Mouse (Mus musculus) urinary bladder, postnatal 14 days (tissue): ENCODE measurements around the gene Ankmy2.
A peak's percentile ranks its signal among the peaks of the same experiment; 100 is the strongest.
"Not testable (repeated sequence)": the region's sequence is repeated elsewhere in the genome, so short reads cannot be mapped to it uniquely, and the experiment has no call there.

Experiments used
- DNase-seq: peaks from one replicate; pipeline ENCODE4 v3.0.0; 2021; ENCODE audit warnings: low spot score

The Ankmy2 gene

DNA sequence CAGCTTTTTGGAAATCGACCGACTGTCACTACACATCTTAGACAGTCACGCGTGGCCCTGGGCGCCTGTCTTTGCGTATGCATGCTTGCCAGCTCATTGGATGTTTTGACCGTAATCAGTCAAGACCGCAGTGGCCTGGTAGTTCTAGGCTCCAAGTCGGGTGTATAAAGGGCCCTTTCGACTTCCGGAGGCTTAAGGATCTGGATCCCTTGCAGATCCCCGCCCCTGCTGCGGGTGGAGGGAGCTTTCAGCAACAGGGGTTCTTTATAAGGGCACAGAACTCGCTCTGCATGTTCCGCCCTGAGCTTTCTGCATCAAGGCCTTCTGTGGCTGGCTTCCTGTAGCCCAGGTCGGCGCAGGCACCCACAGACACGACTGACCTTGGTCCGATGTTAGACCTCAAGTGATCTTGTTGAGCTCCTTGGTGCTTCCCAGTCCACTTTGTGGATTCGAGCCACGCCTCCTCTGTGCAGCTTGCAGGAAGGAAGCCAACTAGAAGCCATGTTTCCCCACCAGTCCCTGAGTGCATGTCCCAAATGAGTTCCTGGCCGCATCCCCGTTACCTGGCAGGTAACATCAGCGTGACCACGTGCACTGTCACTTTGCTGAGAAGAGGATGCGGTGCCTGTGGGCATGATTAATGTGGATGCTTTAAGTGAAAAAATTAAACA is 859 bp downstream of the Ankmy2 start, which contains the start of gene Bzw2:
Gene Bzw2, minus strand, starts transcription at position 443 of the 671 bp plus-strand sequence.
- DNase-seq = peak; percentile 80

- no peak for DNase-seq
Measured at GRCm38 (mm10) chr12:36164126-36164791, 7.3 kb downstream of the Ankmy2 start.

- DNase-seq = no peak
Measured at GRCm38 (mm10) chr12:36165299-36165698, 8.4 kb downstream of the Ankmy2 start.

GRCm38 (mm10) chr12:36177227-36177626 is 20.3 kb downstream of the Ankmy2 start:
- no peak for DNase-seq

DNA sequence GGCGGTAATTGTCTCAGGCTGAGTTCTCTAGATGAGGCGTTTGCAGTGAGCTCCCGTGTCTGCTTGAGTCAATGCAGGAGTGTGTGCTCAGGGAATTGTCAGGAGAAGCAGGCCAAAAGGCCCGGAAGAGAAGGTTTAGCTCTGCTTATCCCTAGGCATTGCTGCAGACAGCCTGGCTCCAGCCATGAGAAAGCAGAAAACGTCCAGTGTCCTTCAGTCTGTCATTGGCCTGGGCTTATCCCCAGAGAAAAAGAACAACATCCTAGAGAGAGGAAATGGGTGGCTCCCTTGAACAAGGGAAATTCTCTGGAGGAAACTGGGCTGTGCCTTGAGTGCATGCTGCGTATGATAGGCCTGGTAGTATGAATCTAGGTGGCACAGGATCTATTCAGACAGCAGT is 25.7 kb downstream of the Ankmy2 start:
- DNase-seq = no peak

DNA sequence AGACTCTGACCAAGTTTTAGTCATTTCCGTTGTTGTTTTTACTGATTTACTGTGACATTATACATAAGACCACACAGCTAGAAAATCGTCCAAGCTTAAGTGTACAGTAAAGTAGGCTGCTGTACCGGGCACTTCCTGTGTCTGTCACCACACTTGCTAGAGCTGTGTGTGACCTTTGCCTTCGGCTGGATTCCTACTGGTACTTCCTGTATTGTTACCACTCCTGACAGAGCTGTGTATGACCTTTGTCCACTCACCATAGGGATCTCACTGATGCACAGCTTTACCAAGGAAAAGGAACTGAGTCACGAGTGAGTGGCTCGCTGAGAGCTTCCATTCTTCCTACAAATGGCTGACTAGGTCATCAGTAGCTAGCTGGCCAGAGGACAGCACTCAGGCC is 30.2 kb downstream of the Ankmy2 start:
- DNase-seq = no peak

GRCm38 (mm10) chr12:36189610-36190009 is 32.7 kb downstream of the Ankmy2 start:
- no peak for DNase-seq

DNA sequence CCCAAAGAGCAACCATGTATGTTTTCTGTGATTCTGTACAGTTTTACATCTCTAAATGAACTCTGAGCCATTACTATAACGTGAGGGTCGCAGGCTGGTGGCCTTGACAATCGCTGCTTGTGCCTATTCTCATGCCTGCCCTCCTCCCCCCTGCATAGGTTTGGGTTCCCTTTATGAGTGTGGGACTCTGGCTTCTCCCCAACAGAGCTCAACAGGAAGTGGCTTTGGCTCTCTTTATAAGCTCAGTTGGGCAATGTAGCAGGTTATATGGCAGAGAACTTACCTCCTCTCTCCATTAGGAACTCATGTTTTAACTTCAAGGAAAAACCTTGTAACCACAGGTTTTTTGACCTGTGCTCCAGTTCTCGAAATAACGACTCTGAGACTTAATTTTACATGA is 33.4 kb downstream of the Ankmy2 start:
- DNase-seq = no peak

DNA sequence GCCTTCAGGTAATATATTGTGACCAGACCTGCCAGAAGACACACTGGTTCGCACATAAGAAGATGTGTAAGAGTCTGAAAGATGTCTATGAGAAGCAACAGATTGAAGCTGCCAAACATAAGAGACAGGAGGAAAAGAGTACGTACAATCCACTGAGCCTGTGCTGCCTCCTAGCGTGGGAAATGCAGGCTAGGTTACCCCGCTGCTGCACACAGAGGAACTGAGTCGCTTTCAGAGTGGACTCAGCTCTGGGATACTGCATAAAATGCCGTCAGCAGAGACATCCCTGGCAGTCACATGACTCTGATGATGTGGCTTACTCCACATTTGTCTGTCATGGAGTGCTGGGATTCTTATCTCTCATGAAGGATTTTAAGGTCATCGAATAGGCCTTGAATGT is 38.1 kb downstream of the Ankmy2 start:
- no peak for DNase-seq

DNA sequence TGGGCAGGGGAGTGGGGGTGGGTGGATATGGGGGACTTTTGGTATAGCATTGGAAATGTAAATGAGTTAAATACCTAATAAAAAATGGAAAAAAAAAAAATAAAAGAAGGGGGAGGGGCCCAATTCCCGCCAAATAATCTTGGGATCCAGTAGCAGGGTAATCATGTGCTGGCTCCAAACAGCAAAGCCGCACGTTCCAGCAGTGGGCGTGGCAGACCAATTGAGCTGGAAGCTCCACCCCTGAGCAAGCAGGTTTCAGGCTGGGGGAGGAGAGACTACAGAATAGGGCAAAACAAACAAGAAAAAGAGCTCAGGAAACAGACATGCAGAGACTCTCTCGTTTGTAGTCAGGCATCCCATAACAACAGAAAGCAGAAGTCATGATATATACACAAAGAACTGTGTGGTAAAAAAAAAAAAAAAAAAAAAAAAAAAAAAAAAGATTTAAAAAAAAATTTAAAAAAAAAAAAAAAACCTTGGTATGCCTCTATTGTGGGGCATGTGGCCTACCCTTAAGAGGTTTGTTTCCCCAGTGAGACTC is 48.7 kb downstream of the Ankmy2 start:
- DNase-seq = not testable (repeated sequence)

GRCm38 (mm10) chr12:36207072-36207799 is 50.3 kb downstream of the Ankmy2 start:
- peak; percentile 33 for DNase-seq

DNA sequence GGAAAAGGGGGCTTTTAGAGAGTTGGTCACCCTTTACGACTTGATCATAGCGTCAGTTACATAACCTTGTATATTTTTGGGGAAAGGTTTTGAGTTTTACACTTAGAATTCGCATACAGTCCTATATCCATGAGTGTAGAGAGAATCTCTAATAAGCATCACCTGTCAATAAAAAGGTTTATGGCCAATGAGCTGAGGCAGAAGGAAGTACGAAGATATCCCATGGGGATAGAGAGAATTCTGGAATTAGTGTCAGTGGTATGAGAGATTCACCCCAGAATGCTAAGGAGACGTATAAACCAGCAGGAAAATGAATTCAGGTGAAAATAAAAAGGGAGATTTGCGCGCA is 50.9 kb downstream of the Ankmy2 start:
- no peak for DNase-seq

- DNase-seq = no peak
Measured at GRCm38 (mm10) chr12:36208456-36208855, 51.5 kb downstream of the Ankmy2 start.

DNA sequence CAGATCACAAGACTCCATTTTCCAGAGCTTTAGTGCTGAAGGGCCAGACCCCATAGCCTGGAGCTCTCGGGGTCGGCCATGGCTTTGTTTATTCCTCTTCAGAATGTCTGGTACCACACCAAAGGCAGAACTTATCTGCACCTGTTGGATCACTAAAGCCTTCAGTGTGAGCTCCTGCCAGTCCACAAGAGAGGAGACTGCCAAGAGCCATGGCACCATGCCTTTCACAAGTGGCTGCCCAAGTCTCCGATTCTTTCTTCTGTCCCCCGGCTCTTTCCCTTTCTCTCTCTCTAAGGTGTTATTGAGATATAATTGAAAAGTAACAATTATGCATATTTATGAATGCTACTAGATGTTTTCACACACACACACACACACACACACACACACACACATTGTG is 53.2 kb downstream of the Ankmy2 start:
- DNase-seq = no peak

DNA sequence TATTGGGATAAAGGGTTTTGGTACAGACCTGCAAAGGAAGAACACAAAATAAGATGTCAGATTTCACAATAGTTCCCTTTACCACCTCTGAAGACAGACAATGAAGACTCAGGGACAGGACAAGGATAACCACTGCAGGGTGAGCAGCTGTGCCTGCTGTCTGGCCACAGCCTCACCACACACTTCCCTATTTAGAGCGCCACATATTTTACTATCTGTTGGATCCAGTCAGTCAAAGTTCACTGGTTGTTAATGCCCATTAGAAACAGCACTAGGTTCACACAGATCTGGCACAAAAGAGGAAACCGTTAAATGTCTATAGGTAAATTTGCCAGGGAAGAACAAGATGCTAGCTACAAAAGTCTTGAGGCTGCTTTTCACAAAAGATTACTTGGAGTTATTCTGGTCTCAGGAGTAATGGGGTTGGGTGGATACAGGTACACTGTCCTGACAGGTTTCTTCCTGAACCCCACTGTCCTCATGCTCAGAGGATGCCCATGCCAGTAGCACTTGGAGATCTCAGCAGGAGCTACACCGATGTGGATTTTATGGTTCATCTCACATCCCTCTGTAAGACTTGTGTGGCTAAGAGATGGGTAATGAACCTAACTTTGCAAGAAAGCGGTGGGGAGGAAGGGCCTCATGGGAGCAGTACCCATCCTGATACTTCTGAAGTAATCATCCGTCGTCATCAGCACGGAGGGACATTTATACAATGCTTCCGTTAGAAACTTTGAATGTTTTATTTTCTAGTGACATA is 57.7 kb downstream of the Ankmy2 start:
- no peak for DNase-seq

DNA sequence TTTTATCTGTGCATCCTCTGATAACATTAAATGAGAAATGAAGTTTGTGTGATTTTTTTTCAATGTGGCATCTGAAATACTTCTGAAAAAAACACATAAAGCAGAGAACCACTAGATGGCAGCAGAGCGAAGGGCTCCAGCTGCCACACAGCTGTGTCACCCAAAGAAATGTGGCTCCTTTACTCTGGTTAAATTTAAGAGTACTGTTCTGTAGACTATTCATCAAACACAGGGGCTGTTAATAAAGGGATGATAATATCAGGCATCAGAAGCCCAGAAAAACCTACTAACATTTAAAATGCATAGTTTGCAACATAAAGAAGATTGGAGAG is 58.2 kb downstream of the Ankmy2 start:
- DNase-seq = peak; percentile 32

DNA sequence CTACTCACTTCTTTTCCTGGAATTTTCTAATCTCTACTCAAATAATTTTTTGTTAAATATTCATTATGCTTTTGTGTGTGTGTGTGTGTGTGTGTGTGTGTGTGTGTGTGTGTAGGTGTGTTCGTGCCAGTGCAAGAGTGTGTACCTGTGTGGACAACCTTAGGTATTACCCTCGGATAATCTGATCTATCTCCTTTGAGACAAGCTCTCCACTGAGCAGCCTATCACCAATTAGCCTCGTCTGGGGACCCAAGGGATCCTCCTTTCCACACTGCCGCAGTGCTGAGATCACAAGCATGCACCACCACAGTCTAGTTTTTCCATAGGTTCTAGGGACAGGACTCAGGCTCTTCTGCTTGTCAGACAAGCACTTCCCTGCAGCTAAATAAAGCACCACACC is 59.3 kb downstream of the Ankmy2 start:
- no peak for DNase-seq

- DNase-seq = no peak
Measured at GRCm38 (mm10) chr12:36216905-36217304, 60.0 kb downstream of the Ankmy2 start.

GRCm38 (mm10) chr12:36224392-36224791 is 67.5 kb downstream of the Ankmy2 start:
- no peak for DNase-seq

DNA sequence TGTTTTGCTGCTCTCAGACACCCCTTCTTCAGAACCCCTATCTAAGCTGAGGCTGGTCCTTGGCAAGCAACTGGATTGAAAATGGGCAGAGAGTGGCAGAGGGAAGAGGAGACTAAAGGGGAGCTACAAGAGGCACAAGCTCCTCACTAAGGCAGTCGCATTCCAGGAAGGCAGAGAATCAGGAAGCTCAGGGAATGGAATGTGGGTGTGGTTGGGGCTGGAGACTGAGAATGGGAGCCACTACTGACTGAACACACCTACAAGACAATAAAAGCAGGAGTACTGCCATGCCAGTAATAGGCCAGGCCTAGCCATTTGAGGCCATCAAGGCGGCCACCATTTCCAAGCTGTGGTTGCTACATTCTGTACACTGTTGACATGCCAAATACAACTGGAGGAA is 74.5 kb downstream of the Ankmy2 start:
- no peak for DNase-seq

- DNase-seq = no peak
Measured at GRCm38 (mm10) chr12:36241171-36241570, 84.3 kb downstream of the Ankmy2 start.
